In the genomic region with DNA sequence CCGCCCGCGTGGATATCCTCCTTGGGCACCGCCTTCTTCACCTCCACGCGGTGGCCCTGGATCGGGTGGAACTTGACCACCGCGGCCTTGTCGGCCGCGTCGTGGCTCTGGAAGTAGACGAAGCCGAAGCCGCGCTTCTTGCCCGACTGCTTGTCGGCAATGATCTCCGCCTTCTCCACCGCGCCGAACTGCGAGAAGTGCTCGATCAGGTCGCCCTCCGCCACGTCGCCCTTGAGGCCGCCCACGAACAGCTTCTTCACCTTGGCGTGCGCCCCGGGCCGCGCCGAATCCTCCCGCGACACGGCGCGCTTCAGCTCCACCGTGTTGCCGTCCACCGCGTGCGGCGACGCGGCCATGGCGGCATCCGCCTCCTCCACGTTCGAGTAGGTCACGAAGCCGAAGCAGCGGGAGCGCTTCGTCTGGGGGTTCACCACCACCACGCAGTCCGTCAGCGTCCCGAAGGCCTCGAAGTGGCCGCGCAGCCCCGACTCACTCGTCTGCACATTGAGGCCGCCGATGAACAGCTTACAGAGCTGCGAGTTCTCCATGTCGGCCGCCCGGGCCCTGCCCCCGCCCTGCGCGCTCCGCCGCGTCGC, we compare ENCODE assay signal across 8 mouse cellular contexts. TPM values are rescaled to one million over a fixed set of nuclear protein-coding genes. Genes with fewer than 3 reads are reported as not detected.
DNase-seq lines count a peak whose midpoint lies in the region; ATAC-seq and TF ChIP-seq lines count a peak whose summit lies in the region.

No protein-coding gene starts in this region.

- no peak for DNase-seq in cerebellum, adult 11-12 months
- DNase-seq in R1 (ENCODE audit: low read depth, low spot score), result peak; percentile 58
- DNase-seq in forebrain, embryonic 10.5 days (ENCODE audit: extremely low spot score, low spot score), result no peak
- peak; percentile 33 for DNase-seq in heart, postnatal 25 days (ENCODE audit: low spot score)
- peak; percentile 66 to 72 for DNase-seq in left cerebral cortex, adult 2 months (ENCODE audit: extremely low spot score in 1 of 2, low spot score in 2 of 2)
- DNase-seq in lung, postnatal 36 days, result peak; percentile 33
- DNase-seq in right cerebral cortex, postnatal 4 days, result peak; percentile 65

- peak overlapping the region; percentile 97 for H3K4me3 ChIP-seq in forebrain, embryonic 10.5 days
- peak overlapping the region; percentile 91 for H3K4me3 ChIP-seq in left cerebral cortex, adult 2 months

- peaks cover 32% of the 10 kb centered on the region for H3K4me1 ChIP-seq in forebrain, embryonic 10.5 days

- TF ChIP-seq CTCF in left cerebral cortex, adult 2 months (IDR thresholded peaks at IDR 0.05), result no peak

- WGBS in forebrain, embryonic 10.5 days, result under 1% methylated on average over 81 of the region's 81 CpGs

- intact Hi-C loops in heart, postnatal 25 days (cut with DNase I), result loop anchor here (5.0 to 10.0 kb wide), 2 partner anchors 89 to 257 kb away; partner anchors contain the start of genes 2210016F16Rik and Ubqln1
- intact Hi-C loops in left cerebral cortex, adult 2 months (cut with DNase I), result no loop called here

- H3K27me3 ChIP-seq in forebrain, embryonic 10.5 days (ENCODE audit: poor library complexity, severe bottlenecking), result no peaks in the 10 kb centered on the region

- no peaks in the 10 kb centered on the region for H3K9me3 ChIP-seq in forebrain, embryonic 10.5 days

- H3K36me3 ChIP-seq in forebrain, embryonic 10.5 days (replicated peaks), result peaks cover 32% of the 10 kb centered on the region

- H3K27ac ChIP-seq in forebrain, embryonic 10.5 days, result peak overlapping the region; percentile 100
- peak overlapping the region; percentile 100 for H3K27ac ChIP-seq in left cerebral cortex, adult 2 months

- peak; percentile 9; the same call in 1 of the 2 replicates for ATAC-seq in cerebellum, adult (ENCODE audit: insufficient number of reproducible peaks, low FRiP score, low TSS enrichment)

RNA-seq across cellular contexts. Expression of gene Hnrnpa0, which starts 0.5 kb away (rescaled TPM):
- polyA plus RNA-seq in forebrain, embryonic 10.5 days (2016; fragmentation: Nextera tagmentation; extraction: Ambion mirVana), result 44.5 and 49.3 TPM in 2 replicates
- 10 to 100 TPM; 64.3 to 70.2 TPM for total RNA-seq in heart, postnatal 25 days (2021)
- total RNA-seq in left cerebral cortex, adult 2 months (2021), result 100 to 1,000 TPM; 120 to 128 TPM

RNA-seq across cellular contexts. Expression of gene Klhl3, which starts 14.5 kb away (rescaled TPM):
- polyA plus RNA-seq in forebrain, embryonic 10.5 days (2016; fragmentation: Nextera tagmentation; extraction: Ambion mirVana), result 2.0 and 2.1 TPM in 2 replicates
- total RNA-seq in heart, postnatal 25 days (2021), result 1 to 10 TPM; 2.6 TPM
- total RNA-seq in left cerebral cortex, adult 2 months (2021), result 10 to 100 TPM; 32.6 to 36.9 TPM

RNA-seq across cellular contexts. Expression of gene Idnk, which starts 29.6 kb away (rescaled TPM):
- 47.0 and 47.1 TPM in 2 replicates for polyA plus RNA-seq in forebrain, embryonic 10.5 days (2016; fragmentation: Nextera tagmentation; extraction: Ambion mirVana)
- 10 to 100 TPM; 23.2 to 24.3 TPM for total RNA-seq in heart, postnatal 25 days (2021)
- 10 to 100 TPM; 31.2 to 31.6 TPM for total RNA-seq in left cerebral cortex, adult 2 months (2021)

Comparison
In these comparisons a context has a peak if more than half of its experiments do, and no peak if none do; other contexts are left out.
1. DNase-seq: peak in R1 (single experiment), heart, postnatal 25 days (single experiment), left cerebral cortex, adult 2 months (2 of 2), lung, postnatal 36 days (single experiment) and right cerebral cortex, postnatal 4 days (single experiment); none in cerebellum, adult 11-12 months (single experiment) and forebrain, embryonic 10.5 days (single experiment).
2. RNA of gene Klhl3, which starts 14.5 kb away (total RNA-seq): 32.6 to 36.9 TPM in left cerebral cortex, adult 2 months; 2.6 TPM in heart, postnatal 25 days; every median in the first group is over 4 times any median in the second.